In the genomic region with DNA sequence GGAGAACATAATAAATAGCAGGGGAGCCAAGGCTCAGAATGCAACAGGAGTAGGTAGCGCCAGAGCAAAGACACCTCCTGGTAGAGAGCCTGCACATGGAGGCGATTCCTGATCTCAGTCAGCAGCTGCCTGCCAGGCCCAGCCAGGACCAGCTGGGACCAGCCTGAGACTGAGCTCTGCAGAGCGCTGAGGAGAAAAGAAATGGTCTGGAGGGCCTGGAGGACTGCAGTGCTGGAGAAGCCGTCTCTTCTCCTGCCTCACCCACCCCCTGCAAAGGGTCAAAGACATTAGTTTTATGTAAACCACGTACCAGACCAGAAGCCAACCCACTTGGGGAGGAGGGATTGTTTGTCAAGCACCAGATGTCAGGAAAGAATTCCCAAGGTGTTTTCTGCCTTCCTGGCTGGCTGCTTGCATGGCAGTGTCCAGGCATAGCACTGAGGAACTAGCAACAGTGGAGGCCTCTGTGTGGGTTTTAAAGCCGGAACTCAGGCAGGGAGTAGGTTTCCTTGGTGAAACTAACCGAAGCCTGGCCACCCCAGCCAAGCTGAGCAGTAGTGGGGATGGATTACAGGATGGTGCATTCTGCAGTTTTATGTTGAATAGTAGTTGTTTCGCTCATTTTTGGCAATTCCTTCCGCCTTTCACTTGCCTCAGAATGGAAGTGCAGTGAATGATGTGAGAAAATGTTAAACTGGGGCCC, we compare ENCODE assay signal across 8 mouse cellular contexts.
A peak's percentile ranks its signal among the peaks of the same experiment; 100 is the strongest.
DNase-seq lines count a peak whose midpoint lies in the region; ATAC-seq lines count a peak whose summit lies in the region.

No protein-coding gene starts in this region.

- peak; percentile 77 for DNase-seq in MN1 (ENCODE audit: low spot score)
- peak; percentile 24 for DNase-seq in brain, adult 2 months (ENCODE audit: low read depth, low spot score)
- DNase-seq in frontal cortex, adult 2 months (ENCODE audit: extremely low spot score in 1 of 2, low spot score in 1 of 2), result no peak
- no peak for DNase-seq in adrenal gland, postnatal 36 days
- DNase-seq in thymus, postnatal 25 days, result no peak

- peak; percentile 50 for ATAC-seq in hindbrain, embryonic 15.5 days (ENCODE audit: low FRiP score, low read depth)
- ATAC-seq in limb, embryonic 15.5 days (ENCODE audit: insufficient number of reproducible peaks, low FRiP score, low TSS enrichment, low read depth), result peak; percentile 69
- ATAC-seq in stomach, embryonic 16.5 days (ENCODE audit: insufficient read depth, low FRiP score), result peak; percentile 68; the same call in 1 of the 2 replicates

- peaks cover 54% of the 10 kb centered on the region for H3K4me1 ChIP-seq in hindbrain, embryonic 15.5 days (replicated peaks)
- H3K4me1 ChIP-seq in limb, embryonic 15.5 days, result peaks cover 57% of the 10 kb centered on the region
- peaks cover 45% of the 10 kb centered on the region for H3K4me1 ChIP-seq in stomach, embryonic 16.5 days (ENCODE audit: control insufficient read depth, insufficient read depth, low read length)

- no peaks in the 10 kb centered on the region for H3K9me3 ChIP-seq in hindbrain, embryonic 15.5 days
- no peaks in the 10 kb centered on the region for H3K9me3 ChIP-seq in limb, embryonic 15.5 days
- no peaks in the 10 kb centered on the region for H3K9me3 ChIP-seq in stomach, embryonic 16.5 days (replicated peaks; ENCODE audit: control insufficient read depth, low read length)

- 0 out of 2 replicates have a peak overlapping the region, but pooled peaks have one; percentile 20 for H3K9ac ChIP-seq in hindbrain, embryonic 15.5 days
- no peak overlapping the region for H3K9ac ChIP-seq in limb, embryonic 15.5 days
- peak overlapping the region; percentile 51; the same call in 1 of the 2 replicates for H3K9ac ChIP-seq in stomach, embryonic 16.5 days (ENCODE audit: low read length)

- peak overlapping the region; percentile 74 for H3K27ac ChIP-seq in hindbrain, embryonic 15.5 days (replicated peaks)
- peak overlapping the region; percentile 81 for H3K27ac ChIP-seq in limb, embryonic 15.5 days
- H3K27ac ChIP-seq in stomach, embryonic 16.5 days (ENCODE audit: low read length), result peak overlapping the region; percentile 84

- 37% methylated on average over 9 of the region's 9 CpGs for WGBS in hindbrain, embryonic 15.5 days
- WGBS in limb, embryonic 15.5 days, result 34% methylated on average over 9 of the region's 9 CpGs
- WGBS in stomach, embryonic 16.5 days, result 35% methylated on average over 9 of the region's 9 CpGs

- H3K27me3 ChIP-seq in hindbrain, embryonic 15.5 days, result no peaks in the 10 kb centered on the region
- H3K27me3 ChIP-seq in limb, embryonic 15.5 days, result no peaks in the 10 kb centered on the region
- H3K27me3 ChIP-seq in stomach, embryonic 16.5 days (ENCODE audit: control insufficient read depth, insufficient read depth, low read length), result no peaks in the 10 kb centered on the region

- peaks cover 8% of the 10 kb centered on the region for H3K36me3 ChIP-seq in hindbrain, embryonic 15.5 days
- peaks cover 4% of the 10 kb centered on the region for H3K36me3 ChIP-seq in limb, embryonic 15.5 days
- no peaks in the 10 kb centered on the region for H3K36me3 ChIP-seq in stomach, embryonic 16.5 days (ENCODE audit: control insufficient read depth, insufficient read depth, low read length)

- H3K4me2 ChIP-seq in hindbrain, embryonic 15.5 days, result no peak overlapping the region
- H3K4me2 ChIP-seq in limb, embryonic 15.5 days, result no peak overlapping the region
- no peak overlapping the region for H3K4me2 ChIP-seq in stomach, embryonic 16.5 days (ENCODE audit: low read depth, low read length)

- no peak overlapping the region for H3K4me3 ChIP-seq in hindbrain, embryonic 15.5 days
- no peak overlapping the region for H3K4me3 ChIP-seq in limb, embryonic 15.5 days
- H3K4me3 ChIP-seq in stomach, embryonic 16.5 days (replicated peaks; ENCODE audit: low read length), result no peak overlapping the region

Comparison
In these comparisons a context has a peak if more than half of its experiments do, and no peak if none do; other contexts are left out.
1. DNase-seq: peak in MN1 (single experiment) and brain, adult 2 months (single experiment); none in frontal cortex, adult 2 months (0 of 2), adrenal gland, postnatal 36 days (0 of 2) and thymus, postnatal 25 days (single experiment).
2. Peak in every context shown above with its lines, with median percentiles within 50 percentile points of each other: ATAC-seq and H3K27ac ChIP-seq.